Mouse (Mus musculus) liver, embryonic 18 days (tissue): Measurements from ENCODE around the gene Psg18. TPM values are rescaled to one million over a fixed set of nuclear protein-coding genes. Genes with fewer than 3 reads are reported as not detected.

Experiments used
- polyA plus RNA-seq: library from polyadenylated mRNA; depleted of rRNA; stranded (reverse); fragments of >200 nt; gene quantifications from 2 replicates; pipeline ENCODE4 v1.2.3, GENCODE M21; 2012; rRNA removed

Psg18 gene
- not detected in 2 replicates for polyA plus RNA-seq

GRCm38 (mm10) chr7:18354909-18355308 lies at the start of gene Psg18:
Gene Psg18, minus strand, starts transcription at chr7:18355009.

Other genes starting within 250 kb of the Psg18 start
- gene Igfl3, start 178.5 kb downstream of the Psg18 start, polyA plus RNA-seq, result not detected in 2 replicates
- gene Mill1, start 109.7 kb downstream of the Psg18 start, polyA plus RNA-seq, result not detected in 2 replicates
- not detected in 2 replicates for gene Psg28, start 77.0 kb upstream of the Psg18 start, polyA plus RNA-seq
- not detected in 2 replicates for gene Psg26, start 129.2 kb upstream of the Psg18 start, polyA plus RNA-seq
- not detected in 2 replicates for gene Psg25, start 177.3 kb upstream of the Psg18 start, polyA plus RNA-seq
- not detected in 2 replicates for gene Psg27, start 212.3 kb upstream of the Psg18 start, polyA plus RNA-seq